In the genomic region with DNA sequence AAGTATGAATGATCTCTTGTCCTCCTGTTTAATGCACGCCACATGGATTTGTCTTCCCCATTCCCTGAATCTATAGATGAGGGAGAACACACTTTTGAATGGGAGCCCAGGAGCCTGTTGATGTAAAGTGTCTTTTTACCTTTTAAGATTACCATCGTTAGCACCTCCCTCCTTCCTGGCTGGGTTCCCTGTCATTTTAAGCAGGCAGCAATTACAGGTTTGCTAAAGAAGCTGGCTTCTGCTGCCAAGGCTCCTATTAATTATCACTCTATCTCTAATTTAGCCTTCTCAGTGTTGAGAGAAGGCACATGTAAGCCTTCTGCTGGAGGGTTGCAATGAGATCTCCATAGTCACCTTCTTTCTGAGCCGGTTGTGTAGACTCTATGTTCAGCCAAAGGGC, we compare ENCODE assay signal across 24 mouse cellular contexts. TPM values are rescaled to one million over a fixed set of nuclear protein-coding genes. Genes with fewer than 3 reads are reported as not detected.
DNase-seq lines count a peak whose midpoint lies in the region; ATAC-seq and TF ChIP-seq lines count a peak whose summit lies in the region.
"Had no signal": no experiment of that assay in that cellular context is flagged by ENCODE, and none has a peak within 500 bp of the region (broad histone marks: within the 10 kb centered on the region; RNA-seq: fewer than 3 reads in every experiment).

No protein-coding gene starts in this region.

- no peak overlapping the region for H3K9ac ChIP-seq in forebrain, embryonic 16.5 days (replicated peaks; ENCODE audit: low read depth, low read length)
- no peak overlapping the region for H3K9ac ChIP-seq in forebrain, embryonic 12.5 days
- no peak overlapping the region for H3K9ac ChIP-seq in midbrain, embryonic 11.5 days (ENCODE audit: low read length)
- H3K9ac ChIP-seq: embryonic facial prominence, embryonic 12.5 days; embryonic facial prominence, embryonic 15.5 days; forebrain, embryonic 13.5 days; hindbrain, embryonic 12.5 days; hindbrain, embryonic 15.5 days had no signal

- no peaks in the 10 kb centered on the region for H3K9me3 ChIP-seq in forebrain, embryonic 16.5 days (ENCODE audit: control insufficient read depth, low read length)
- no peaks in the 10 kb centered on the region for H3K9me3 ChIP-seq in forebrain, embryonic 12.5 days
- no peaks in the 10 kb centered on the region for H3K9me3 ChIP-seq in midbrain, embryonic 11.5 days (ENCODE audit: control insufficient read depth, low read length)
- no peaks in the 10 kb centered on the region for H3K9me3 ChIP-seq in midbrain, embryonic 10.5 days (replicated peaks)
- H3K9me3 ChIP-seq: embryonic facial prominence, embryonic 12.5 days; embryonic facial prominence, embryonic 15.5 days; forebrain, embryonic 13.5 days; heart, embryonic 10.5 days; hindbrain, embryonic 12.5 days; hindbrain, embryonic 15.5 days had no signal

- DNase-seq in midbrain, embryonic 11.5 days (ENCODE audit: low spot score, missing footprints), result peak; percentile 10
- DNase-seq in midbrain, embryonic 10.5 days (ENCODE audit: low spot score), result no peak
- DNase-seq in left cerebral cortex, adult 11 months (ENCODE audit: low spot score), result no peak
- DNase-seq: adrenal gland, adult 2 months; adrenal gland, postnatal 14 days; B cell, adult 2 months; cerebellum, adult 11 months; cerebellum, adult 2 months; cerebellum, adult 9-11 months; cerebellum, postnatal 25 days; gastrocnemius, postnatal 14 days; heart, adult 2 months had no signal

- no peaks in the 10 kb centered on the region for H3K36me3 ChIP-seq in forebrain, embryonic 16.5 days (ENCODE audit: control insufficient read depth, insufficient read depth)
- no peaks in the 10 kb centered on the region for H3K36me3 ChIP-seq in forebrain, embryonic 12.5 days (replicated peaks)
- H3K36me3 ChIP-seq in midbrain, embryonic 11.5 days (ENCODE audit: control insufficient read depth, insufficient read depth, low read length), result no peaks in the 10 kb centered on the region
- no peaks in the 10 kb centered on the region for H3K36me3 ChIP-seq in midbrain, embryonic 10.5 days
- H3K36me3 ChIP-seq: embryonic facial prominence, embryonic 12.5 days; embryonic facial prominence, embryonic 15.5 days; heart, embryonic 10.5 days; hindbrain, embryonic 12.5 days; hindbrain, embryonic 15.5 days had no signal

- ATAC-seq in forebrain, embryonic 16.5 days, result 0 out of 2 replicates have a peak, but pooled peaks have one; percentile 31
- ATAC-seq in forebrain, embryonic 12.5 days (ENCODE audit: low FRiP score), result no peak
- no peak for ATAC-seq in midbrain, embryonic 11.5 days (ENCODE audit: low FRiP score)
- no peak for ATAC-seq in CD4-positive, CD25-positive, alpha-beta regulatory T cell, adult 4 months
- ATAC-seq: forebrain, embryonic 13.5 days; intestine, postnatal 0 days had no signal

- H3K27me3 ChIP-seq in forebrain, embryonic 16.5 days (replicated peaks; ENCODE audit: control insufficient read depth, insufficient read depth, low read length), result no peaks in the 10 kb centered on the region
- no peaks in the 10 kb centered on the region for H3K27me3 ChIP-seq in forebrain, embryonic 12.5 days
- no peaks in the 10 kb centered on the region for H3K27me3 ChIP-seq in midbrain, embryonic 11.5 days (ENCODE audit: control insufficient read depth, insufficient read depth, low read length)
- H3K27me3 ChIP-seq in midbrain, embryonic 10.5 days (ENCODE audit: low read depth, poor library complexity, severe bottlenecking), result no peaks in the 10 kb centered on the region
- H3K27me3 ChIP-seq: embryonic facial prominence, embryonic 12.5 days; embryonic facial prominence, embryonic 15.5 days; forebrain, embryonic 13.5 days; hindbrain, embryonic 12.5 days; hindbrain, embryonic 15.5 days had no signal

- TF ChIP-seq POLR2A in embryonic fibroblast, embryonic 13.5 days (IDR thresholded peaks at IDR 0.05; ENCODE audit: low read depth, low read length), result no peak

- no peak overlapping the region for H3K4me3 ChIP-seq in forebrain, embryonic 16.5 days (replicated peaks; ENCODE audit: low read length)
- H3K4me3 ChIP-seq in forebrain, embryonic 12.5 days (replicated peaks), result no peak overlapping the region
- H3K4me3 ChIP-seq in midbrain, embryonic 11.5 days (ENCODE audit: low read depth, low read length), result no peak overlapping the region
- H3K4me3 ChIP-seq in midbrain, embryonic 10.5 days, result no peak overlapping the region
- no peak overlapping the region for H3K4me3 ChIP-seq in embryonic fibroblast, embryonic 13.5 days (ENCODE audit: insufficient read depth, low read length)
- H3K4me3 ChIP-seq: embryonic facial prominence, embryonic 12.5 days; embryonic facial prominence, embryonic 15.5 days; erythroblast, embryonic 14.5 days; forebrain, embryonic 13.5 days; heart, adult 2 months; heart, embryonic 10.5 days; hindbrain, embryonic 12.5 days; hindbrain, embryonic 15.5 days had no signal

- no peak for TF ChIP-seq CTCF in embryonic fibroblast, embryonic 13.5 days (IDR thresholded peaks at IDR 0.05; ENCODE audit: borderline replicate concordance, insufficient read depth, low read length)

- 31% methylated on average over 3 of the region's 3 CpGs for WGBS in forebrain, embryonic 16.5 days
- 54% methylated on average over 3 of the region's 3 CpGs for WGBS in forebrain, embryonic 12.5 days
- WGBS in midbrain, embryonic 11.5 days, result 91% methylated on average over 3 of the region's 3 CpGs
- WGBS in midbrain, embryonic 10.5 days, result 88% methylated on average over 3 of the region's 3 CpGs

- H3K4me2 ChIP-seq in forebrain, embryonic 16.5 days (ENCODE audit: low read length), result no peak overlapping the region
- H3K4me2 ChIP-seq in forebrain, embryonic 12.5 days, result no peak overlapping the region
- H3K4me2 ChIP-seq in midbrain, embryonic 11.5 days, result no peak overlapping the region
- H3K4me2 ChIP-seq: embryonic facial prominence, embryonic 12.5 days; embryonic facial prominence, embryonic 15.5 days; forebrain, embryonic 13.5 days; hindbrain, embryonic 12.5 days; hindbrain, embryonic 15.5 days had no signal

- peaks cover 5% of the 10 kb centered on the region for H3K4me1 ChIP-seq in forebrain, embryonic 16.5 days (replicated peaks; ENCODE audit: control insufficient read depth, insufficient read depth, low read length)
- no peaks in the 10 kb centered on the region for H3K4me1 ChIP-seq in forebrain, embryonic 12.5 days
- no peaks in the 10 kb centered on the region for H3K4me1 ChIP-seq in midbrain, embryonic 11.5 days (ENCODE audit: control insufficient read depth, insufficient read depth, low read length)
- H3K4me1 ChIP-seq in midbrain, embryonic 10.5 days, result no peaks in the 10 kb centered on the region
- peaks cover 16% of the 10 kb centered on the region for H3K4me1 ChIP-seq in embryonic fibroblast, embryonic 13.5 days (ENCODE audit: control insufficient read depth, insufficient read depth, low read length)
- H3K4me1 ChIP-seq: hindbrain, embryonic 12.5 days; hindbrain, embryonic 15.5 days had no signal

- no peak overlapping the region for H3K27ac ChIP-seq in forebrain, embryonic 16.5 days (ENCODE audit: low read length)
- no peak overlapping the region for H3K27ac ChIP-seq in forebrain, embryonic 12.5 days
- no peak overlapping the region for H3K27ac ChIP-seq in midbrain, embryonic 11.5 days (ENCODE audit: low read depth, low read length)
- H3K27ac ChIP-seq in midbrain, embryonic 10.5 days (replicated peaks), result no peak overlapping the region
- peak overlapping the region; percentile 57; the same call in 1 of the 2 replicates for H3K27ac ChIP-seq in embryonic fibroblast, embryonic 13.5 days (ENCODE audit: insufficient read depth, low read length)
- H3K27ac ChIP-seq: embryonic facial prominence, embryonic 12.5 days; embryonic facial prominence, embryonic 15.5 days; forebrain, embryonic 13.5 days; heart, adult 2 months; heart, embryonic 10.5 days; hindbrain, embryonic 12.5 days; hindbrain, embryonic 15.5 days had no signal

RNA-seq across cellular contexts. Expression of a gene that starts 21.2 kb away (rescaled TPM):
- polyA plus RNA-seq in forebrain, embryonic 16.5 days (2015; fragmentation: Nextera tagmentation; extraction: Ambion mirVana), result 0.62 and 0.84 TPM in 2 replicates
- polyA plus RNA-seq in forebrain, embryonic 12.5 days (2016; fragmentation: Nextera tagmentation; extraction: Ambion mirVana), result 0.76 and 1.0 TPM in 2 replicates
- polyA plus RNA-seq in midbrain, embryonic 11.5 days (2014; fragmentation: Nextera tagmentation; extraction: Ambion mirVana), result 0.30 and 0.72 TPM in 2 replicates
- 0.82 and 1.6 TPM in 2 replicates for polyA plus RNA-seq in midbrain, embryonic 10.5 days (2016; fragmentation: Nextera tagmentation; extraction: Ambion mirVana)
- polyA plus RNA-seq in embryonic fibroblast, embryonic 13.5 days (2011; ENCODE audit: insufficient read length, low read depth, missing spikeins), result 6.2 and 6.3 TPM in 2 replicates
- polyA plus RNA-seq in CD4-positive, CD25-positive, alpha-beta regulatory T cell, adult 4 months (2017; shearing (Covaris generic)), result under 1 TPM; 0.28 to 0.79 TPM
- polyA plus RNA-seq: erythroblast, embryonic 14.5 days had no signal
